Mouse (Mus musculus) liver, embryonic 14.5 days (tissue): ENCODE measurements around the gene Kdm2b.

ENCODE experiments used
- CTCF ChIP-seq: IDR thresholded peaks from 2 replicates; pipeline ENCODE4 v1.5.1; 2016; ENCODE audit warnings: antibody characterized with exemption, low read depth, control low read depth
- EP300 ChIP-seq: IDR thresholded peaks from 2 replicates; pipeline ENCODE4 v1.6.1; 2016; ENCODE audit warnings: antibody characterized with exemption, low read depth

DNA sequence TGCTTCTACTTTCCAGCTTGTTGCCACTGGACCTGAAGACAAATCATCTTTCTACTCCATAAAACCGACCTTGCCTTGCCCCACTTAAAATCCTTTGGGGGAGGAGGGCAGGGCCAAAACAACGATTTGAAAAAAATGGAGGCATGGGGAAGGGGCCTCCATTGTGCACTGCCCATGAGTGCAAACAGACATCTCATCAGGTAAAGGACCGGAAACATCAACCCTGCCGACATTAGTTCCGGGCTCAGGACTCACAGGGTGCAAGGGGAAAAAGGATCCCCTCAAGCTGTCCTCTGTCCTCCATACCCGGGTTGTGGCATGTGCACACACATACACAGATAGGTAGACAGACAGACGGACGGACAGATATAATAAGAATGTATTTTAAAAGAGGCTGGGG is 164.5 kb downstream of the Kdm2b start:
- no peak for TF ChIP-seq CTCF
- TF ChIP-seq EP300 = no peak
